Comparison of ENCODE assay signal across 24 mouse cellular contexts in genomic region chr1:75915311-75915710, GRCm38 (mm10).
"Had no signal": no experiment of that assay in that cellular context is flagged by ENCODE, and none has a peak within 500 bp of the region (broad histone marks: within the 10 kb centered on the region; RNA-seq: fewer than 3 reads in every experiment).

No protein-coding gene starts in this region.

- H3K4me1 ChIP-seq: hindbrain, embryonic 12.5 days; intestine, embryonic 15.5 days; liver, embryonic 12.5 days had no signal

- H3K27ac ChIP-seq: gastrocnemius, adult 2 months; heart, adult 2 months; hindbrain, embryonic 10.5 days; hindbrain, embryonic 12.5 days; hindbrain, embryonic 14.5 days; intestine, embryonic 15.5 days; layer of hippocampus, adult 2 months; limb, embryonic 13.5 days; limb, embryonic 15.5 days; liver, embryonic 12.5 days had no signal

- H3K4me2 ChIP-seq: heart, embryonic 12.5 days; hindbrain, embryonic 12.5 days; hindbrain, embryonic 14.5 days; intestine, embryonic 15.5 days; limb, embryonic 13.5 days; limb, embryonic 15.5 days; liver, embryonic 12.5 days had no signal

- H3K9ac ChIP-seq: heart, embryonic 12.5 days; hindbrain, embryonic 12.5 days; hindbrain, embryonic 14.5 days; intestine, embryonic 15.5 days; limb, embryonic 13.5 days; limb, embryonic 15.5 days; liver, embryonic 12.5 days had no signal

- H3K4me3 ChIP-seq: gastrocnemius, adult 2 months; heart, adult 2 months; heart, embryonic 12.5 days; hindbrain, embryonic 10.5 days; hindbrain, embryonic 12.5 days; intestine, embryonic 15.5 days; layer of hippocampus, adult 2 months; limb, embryonic 13.5 days; limb, embryonic 15.5 days; liver, embryonic 12.5 days had no signal

- H3K9me3 ChIP-seq: heart, embryonic 12.5 days; hindbrain, embryonic 10.5 days; hindbrain, embryonic 12.5 days; intestine, embryonic 15.5 days; limb, embryonic 13.5 days; limb, embryonic 15.5 days; liver, embryonic 12.5 days had no signal

- H3K27me3 ChIP-seq: heart, embryonic 12.5 days; hindbrain, embryonic 12.5 days; intestine, embryonic 15.5 days; limb, embryonic 13.5 days; limb, embryonic 15.5 days; liver, embryonic 12.5 days had no signal

- DNase-seq: gastrocnemius, adult 2 months; gastrocnemius, postnatal 10 days; gastrocnemius, postnatal 25 days; heart, adult 2 months; heart, postnatal 10 days; heart, postnatal 4 days; kidney, adult 18-20 months; kidney, adult 8-10 months; kidney, postnatal 10 days; kidney, postnatal 25 days; kidney, postnatal 4 days; left cerebral cortex, postnatal 4 days had no signal

- H3K36me3 ChIP-seq: heart, embryonic 12.5 days; hindbrain, embryonic 10.5 days; hindbrain, embryonic 12.5 days; intestine, embryonic 15.5 days; limb, embryonic 13.5 days; limb, embryonic 15.5 days; liver, embryonic 12.5 days had no signal

- ATAC-seq: hindbrain, embryonic 16.5 days; inflammation-experienced regulatory T-cells, adult 6 months; intestine, embryonic 15.5 days; intestine, postnatal 0 days; liver, embryonic 12.5 days had no signal
